Mouse (Mus musculus): ENCODE data around the gene Nktr. TPM values are rescaled to one million over a fixed set of nuclear protein-coding genes. Genes with fewer than 3 reads are reported as not detected.

Nktr gene
- polyA plus RNA-seq (2016; fragmentation: Nextera tagmentation; extraction: Ambion mirVana): 56.1 and 59.5 TPM in 2 replicates

GRCm38 (mm10) chr9:121718792-121719318 lies at the start of gene Nktr:
TSS of gene Nktr (plus strand) at chr9:121719169.
- WGBS: under 1% methylated on average over 61 of the region's 61 CpGs
- Histone ChIP-seq H3K27me3 (ENCODE audit: low read depth, poor library complexity, severe bottlenecking) (no peaks in the 10 kb centered on the region), H3K27ac (replicated peaks) (peak within 1 kb of the TSS; percentile 97), H3K4me3 (peak within 1 kb of the TSS; percentile 95), H3K36me3 (peaks cover 6% of the 10 kb centered on the region), H3K4me1 (peaks cover 27% of the 10 kb centered on the region), H3K9me3 (replicated peaks) (no peaks in the 10 kb centered on the region)
- peak; percentile 97 for DNase-seq (ENCODE audit: low spot score)

DNA sequence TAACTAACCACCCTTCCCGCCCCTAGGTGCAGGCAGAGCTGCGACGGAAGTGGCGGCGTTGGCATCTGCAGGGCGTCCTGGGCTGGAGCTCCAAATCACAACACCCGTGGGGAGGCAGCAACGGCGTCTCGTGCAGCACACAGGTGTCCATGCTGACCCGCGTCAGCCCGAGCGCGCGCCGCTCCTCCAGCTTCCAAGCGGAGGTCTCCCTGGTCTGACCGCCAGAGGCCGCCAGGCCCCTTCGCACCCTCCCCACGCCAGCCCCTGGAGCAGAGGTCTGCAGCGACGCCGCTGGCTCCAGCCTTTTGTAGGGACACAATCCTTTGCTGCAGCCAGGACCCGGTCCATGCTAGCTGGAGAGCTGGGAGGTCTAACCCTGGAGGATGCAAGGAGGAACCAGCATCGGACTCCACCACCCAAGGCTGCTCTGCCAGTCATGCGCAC lies 49.6 kb upstream of the Nktr start:
- H3K4me1 ChIP-seq: peaks cover 51% of the 10 kb centered on the region
- WGBS: under 1% methylated on average over 28 of the region's 28 CpGs
- no peaks in the 10 kb centered on the region for H3K9me3 ChIP-seq (replicated peaks)
- peak; percentile 86 for DNase-seq (ENCODE audit: low spot score)
- H3K27ac ChIP-seq (replicated peaks): peak overlapping the region; percentile 61
- no peaks in the 10 kb centered on the region for H3K36me3 ChIP-seq
- peaks cover 55% of the 10 kb centered on the region for H3K27me3 ChIP-seq (ENCODE audit: low read depth, poor library complexity, severe bottlenecking)
- peak overlapping the region; percentile 49 for H3K4me3 ChIP-seq

DNA sequence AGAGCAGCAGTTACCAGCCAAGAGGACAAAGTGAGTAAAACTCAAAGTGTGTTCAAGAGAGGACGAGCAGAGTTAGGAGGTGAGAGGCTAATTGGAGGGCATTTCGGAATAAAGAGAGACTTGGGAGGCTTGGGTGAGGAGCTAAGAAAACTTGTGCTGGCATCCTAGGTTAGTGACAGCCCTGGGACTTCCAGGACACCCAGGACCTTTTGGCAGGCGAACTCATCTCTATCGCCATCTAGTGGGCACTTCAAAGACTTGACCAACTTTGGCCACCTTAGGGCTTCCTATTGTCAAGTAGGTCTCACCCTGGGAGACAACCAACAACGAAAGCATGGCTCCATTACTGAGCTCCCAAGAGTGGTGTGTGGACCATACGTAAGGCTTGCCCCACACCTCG lies 47.7 kb upstream of the Nktr start:
- Histone ChIP-seq H3K27ac (replicated peaks) (no peak overlapping the region), H3K9me3 (replicated peaks) (no peaks in the 10 kb centered on the region), H3K36me3 (no peaks in the 10 kb centered on the region), H3K27me3 (ENCODE audit: low read depth, poor library complexity, severe bottlenecking) (peaks cover 49% of the 10 kb centered on the region), H3K4me3 (no peak overlapping the region), H3K4me1 (peaks cover 55% of the 10 kb centered on the region)
- 23% methylated on average over 7 of the region's 7 CpGs for WGBS
- peak; percentile 58 for DNase-seq (ENCODE audit: low spot score)

DNA sequence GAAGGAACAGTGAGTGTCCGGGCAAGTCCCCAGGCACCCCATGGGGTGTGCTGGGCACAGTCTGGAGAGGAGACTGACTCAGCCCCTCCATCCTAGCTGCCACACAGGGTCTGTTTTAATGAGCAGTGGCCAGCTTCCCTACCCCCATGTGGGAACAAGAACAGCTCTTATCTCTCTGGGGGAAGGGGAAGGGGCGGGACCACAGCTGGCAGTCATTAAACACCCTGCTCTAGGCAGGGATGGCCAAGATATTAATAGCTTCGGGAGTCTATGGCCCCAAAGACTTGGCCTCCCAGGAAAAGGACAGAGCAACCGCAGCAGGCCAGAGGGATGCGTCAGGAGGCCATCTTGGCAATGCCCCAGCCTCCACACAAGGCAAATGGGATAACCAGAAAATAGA lies 46.7 kb upstream of the Nktr start:
- Histone ChIP-seq H3K36me3 (no peaks in the 10 kb centered on the region), H3K4me1 (peaks cover 52% of the 10 kb centered on the region)
- WGBS: 83% methylated on average over 5 of the region's 5 CpGs

DNA sequence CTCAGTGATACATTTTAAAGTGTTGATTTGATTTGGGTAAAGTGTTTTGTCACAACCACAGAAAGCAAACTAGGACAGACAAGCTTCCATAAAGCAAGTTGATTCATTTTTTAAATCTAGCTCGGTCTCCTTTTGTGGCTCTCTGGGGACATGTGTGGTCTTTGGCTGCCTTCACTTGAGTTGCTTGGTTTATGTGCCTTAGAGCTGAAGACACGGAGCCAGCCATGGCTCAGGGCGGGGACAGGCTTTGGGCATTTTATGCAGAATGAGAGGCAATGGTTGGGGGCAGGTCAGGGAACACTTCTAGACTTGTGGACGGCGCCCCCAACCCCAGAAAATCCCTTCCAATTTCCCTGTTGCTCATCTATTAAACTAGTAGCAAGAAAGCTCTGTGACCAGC lies 45.3 kb upstream of the Nktr start:
- peaks cover 25% of the 10 kb centered on the region for H3K27me3 ChIP-seq (ENCODE audit: low read depth, poor library complexity, severe bottlenecking)

More for the DNA sequence above, 46.7 kb upstream of the Nktr start:
- peaks cover 39% of the 10 kb centered on the region for H3K27me3 ChIP-seq (ENCODE audit: low read depth, poor library complexity, severe bottlenecking)
- no peak for DNase-seq (ENCODE audit: low spot score)
- no peak overlapping the region for H3K27ac ChIP-seq (replicated peaks)
- H3K9me3 ChIP-seq (replicated peaks): no peaks in the 10 kb centered on the region
- no peak overlapping the region for H3K4me3 ChIP-seq

DNA sequence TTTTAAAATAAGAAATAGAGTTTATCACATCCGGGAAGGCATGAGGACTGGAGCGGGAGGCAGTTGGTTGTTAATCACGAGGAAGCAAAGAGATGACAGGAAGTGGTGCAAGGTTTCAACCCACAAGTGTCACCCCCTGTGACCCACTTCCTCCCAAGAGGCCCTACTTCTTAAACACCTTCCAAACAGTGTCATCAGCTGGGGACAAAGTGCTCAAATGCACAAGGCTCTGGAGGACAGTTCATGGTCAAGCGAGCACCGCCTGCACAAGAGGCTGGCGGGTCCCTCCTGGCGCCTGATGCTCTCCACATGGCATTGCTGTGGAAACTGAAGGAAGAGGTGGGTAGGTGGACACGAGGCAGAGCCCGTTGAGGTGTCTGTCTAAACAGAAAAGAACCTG lies 44.0 kb upstream of the Nktr start:
- Histone ChIP-seq H3K9me3 (replicated peaks) (no peaks in the 10 kb centered on the region), H3K4me1 (peaks cover 36% of the 10 kb centered on the region), H3K4me3 (no peak overlapping the region), H3K27ac (replicated peaks) (no peak overlapping the region), H3K27me3 (ENCODE audit: low read depth, poor library complexity, severe bottlenecking) (peaks cover 12% of the 10 kb centered on the region), H3K36me3 (no peaks in the 10 kb centered on the region)
- WGBS: 90% methylated on average over 9 of the region's 9 CpGs
- no peak for DNase-seq (ENCODE audit: low spot score)

More for the DNA sequence above, 45.3 kb upstream of the Nktr start:
- no peak overlapping the region for H3K4me3 ChIP-seq
- WGBS: 85% methylated on average over 5 of the region's 5 CpGs
- H3K27ac ChIP-seq (replicated peaks): 0 out of 2 replicates have a peak overlapping the region, but pooled peaks have one; percentile 13
- H3K4me1 ChIP-seq: peaks cover 46% of the 10 kb centered on the region
- no peak for DNase-seq (ENCODE audit: low spot score)
- H3K9me3 ChIP-seq (replicated peaks): no peaks in the 10 kb centered on the region
- H3K36me3 ChIP-seq: no peaks in the 10 kb centered on the region

- H3K9me3 ChIP-seq (replicated peaks): no peaks in the 10 kb centered on the region
- peaks cover 31% of the 10 kb centered on the region for H3K4me1 ChIP-seq
- no peaks in the 10 kb centered on the region for H3K36me3 ChIP-seq
- WGBS: 94% methylated on average over 2 of the region's 2 CpGs
- H3K27ac ChIP-seq (replicated peaks): no peak overlapping the region
- DNase-seq (ENCODE audit: low spot score): no peak
- H3K27me3 ChIP-seq (ENCODE audit: low read depth, poor library complexity, severe bottlenecking): peaks cover 7% of the 10 kb centered on the region
- no peak overlapping the region for H3K4me3 ChIP-seq
Observed at GRCm38 (mm10) chr9:121675556-121675955, 43.4 kb upstream of the Nktr start.

- no peaks in the 10 kb centered on the region for H3K9me3 ChIP-seq (replicated peaks)
- H3K4me1 ChIP-seq: peaks cover 18% of the 10 kb centered on the region
- no peak for DNase-seq (ENCODE audit: low spot score)
- H3K4me3 ChIP-seq: no peak overlapping the region
- WGBS: 85% methylated on average over 4 of the region's 4 CpGs
- peaks cover 8% of the 10 kb centered on the region for H3K36me3 ChIP-seq
- H3K27ac ChIP-seq (replicated peaks): no peak overlapping the region
- H3K27me3 ChIP-seq (ENCODE audit: low read depth, poor library complexity, severe bottlenecking): no peaks in the 10 kb centered on the region
Observed at GRCm38 (mm10) chr9:121677069-121677468, 41.9 kb upstream of the Nktr start.

GRCm38 (mm10) chr9:121677476-121677875 lies 41.5 kb upstream of the Nktr start:
- no peak overlapping the region for H3K4me3 ChIP-seq
- WGBS: 85% methylated on average over 8 of the region's 8 CpGs

DNA sequence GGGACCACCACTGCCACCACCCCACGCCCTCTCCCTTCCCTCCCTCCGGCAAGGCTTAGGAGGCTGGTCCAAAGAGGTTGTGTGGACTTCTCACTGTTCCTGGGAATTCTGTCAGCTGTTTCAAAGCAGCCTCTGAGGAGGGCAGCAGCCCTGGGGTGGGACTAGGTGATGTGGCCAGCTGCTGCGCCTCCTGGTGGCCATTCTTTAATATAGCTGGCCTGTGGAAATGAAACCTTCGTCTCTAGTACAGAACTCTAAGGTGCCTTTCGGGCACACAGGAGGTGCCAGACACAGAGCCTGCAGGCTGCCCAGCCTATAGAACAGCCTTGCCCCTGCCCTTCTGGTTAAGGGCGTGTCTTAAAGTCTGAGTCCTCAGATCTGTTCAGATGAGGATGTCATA lies 39.4 kb upstream of the Nktr start:
- 19% methylated on average over 6 of the region's 6 CpGs for WGBS
- peak; percentile 53 for DNase-seq (ENCODE audit: low spot score)
- Histone ChIP-seq H3K9me3 (replicated peaks) (no peaks in the 10 kb centered on the region), H3K36me3 (peaks cover 31% of the 10 kb centered on the region), H3K4me3 (no peak overlapping the region), H3K4me1 (peaks cover 14% of the 10 kb centered on the region), H3K27me3 (ENCODE audit: low read depth, poor library complexity, severe bottlenecking) (no peaks in the 10 kb centered on the region), H3K27ac (replicated peaks) (0 out of 2 replicates have a peak overlapping the region, but pooled peaks have one; percentile 34)

More at GRCm38 (mm10) chr9:121677476-121677875, 41.5 kb upstream of the Nktr start:
- Histone ChIP-seq H3K9me3 (replicated peaks) (no peaks in the 10 kb centered on the region), H3K27ac (replicated peaks) (peak overlapping the region; percentile 42; the same call in 1 of the 2 replicates), H3K36me3 (peaks cover 12% of the 10 kb centered on the region), H3K4me1 (peaks cover 14% of the 10 kb centered on the region), H3K27me3 (ENCODE audit: low read depth, poor library complexity, severe bottlenecking) (no peaks in the 10 kb centered on the region)
- no peak for DNase-seq (ENCODE audit: low spot score)

DNA sequence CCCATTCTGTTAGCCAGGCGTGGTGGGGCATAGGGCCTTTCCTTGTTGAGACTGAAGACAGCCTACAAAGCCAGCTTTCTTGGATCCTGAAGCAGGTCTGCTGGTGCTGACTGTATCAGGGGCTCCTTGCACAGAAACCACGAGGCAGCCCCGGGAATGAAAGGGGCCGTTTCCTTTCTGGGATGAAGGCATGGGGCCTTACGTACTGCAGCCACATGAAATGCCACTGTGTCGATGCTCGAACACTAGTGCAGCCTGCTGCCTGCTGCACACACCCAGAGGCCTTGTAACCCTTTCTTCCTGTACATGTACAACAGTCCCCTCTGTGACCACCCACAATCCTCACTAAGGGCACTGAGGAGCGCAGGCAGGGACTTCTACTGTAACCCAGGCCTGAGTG lies 37.8 kb upstream of the Nktr start:
- no peaks in the 10 kb centered on the region for H3K9me3 ChIP-seq (replicated peaks)
- no peaks in the 10 kb centered on the region for H3K27me3 ChIP-seq (ENCODE audit: low read depth, poor library complexity, severe bottlenecking)
- peaks cover 11% of the 10 kb centered on the region for H3K4me1 ChIP-seq
- no peak overlapping the region for H3K4me3 ChIP-seq
- peaks cover 45% of the 10 kb centered on the region for H3K36me3 ChIP-seq
- no peak overlapping the region for H3K27ac ChIP-seq (replicated peaks)
- DNase-seq (ENCODE audit: low spot score): no peak
- WGBS: 86% methylated on average over 8 of the region's 8 CpGs

DNA sequence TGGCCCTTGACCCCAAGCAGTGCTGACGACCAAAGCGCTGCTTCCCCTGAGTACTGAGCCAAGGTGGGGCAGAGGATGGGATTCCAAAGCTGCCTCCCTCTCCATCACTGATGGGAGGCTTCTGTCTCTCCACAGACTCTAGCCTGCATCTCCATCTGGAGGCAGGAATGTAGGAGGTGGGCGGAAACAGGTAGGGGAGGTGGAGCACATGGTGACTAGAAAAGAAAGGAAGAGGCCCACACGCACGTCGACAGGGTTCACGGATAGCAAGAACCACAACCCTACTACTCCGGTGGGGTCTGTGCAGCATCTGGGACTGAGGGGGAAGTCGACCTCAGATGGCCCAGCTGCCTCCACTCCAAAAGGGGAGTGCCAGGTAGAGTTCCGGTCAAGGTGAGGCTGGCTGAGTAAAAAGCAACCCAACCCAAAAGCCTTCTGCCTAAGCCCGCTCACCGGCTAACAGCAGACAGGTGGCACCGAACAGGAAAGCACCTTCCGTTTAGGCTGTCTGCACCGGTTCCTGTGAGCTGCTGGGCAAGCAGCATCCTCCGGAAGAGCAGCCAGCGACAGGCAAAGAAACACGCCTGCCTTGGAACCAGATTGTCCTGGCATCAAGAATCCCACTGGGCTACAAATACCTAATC lies 36.8 kb upstream of the Nktr start:
- Histone ChIP-seq H3K27ac (replicated peaks) (no peak overlapping the region), H3K27me3 (ENCODE audit: low read depth, poor library complexity, severe bottlenecking) (no peaks in the 10 kb centered on the region), H3K9me3 (replicated peaks) (no peaks in the 10 kb centered on the region), H3K4me3 (no peak overlapping the region), H3K4me1 (0 out of 2 replicates have a peak, but pooled peaks cover 6% of the 10 kb centered on the region), H3K36me3 (peaks cover 52% of the 10 kb centered on the region)
- no peak for DNase-seq (ENCODE audit: low spot score)
- WGBS: 74% methylated on average over 18 of the region's 18 CpGs

- no peak overlapping the region for H3K27ac ChIP-seq (replicated peaks)
- H3K9me3 ChIP-seq (replicated peaks): no peaks in the 10 kb centered on the region
- H3K36me3 ChIP-seq: peaks cover 78% of the 10 kb centered on the region
- H3K4me3 ChIP-seq: no peak overlapping the region
- no peaks in the 10 kb centered on the region for H3K27me3 ChIP-seq (ENCODE audit: low read depth, poor library complexity, severe bottlenecking)
- peaks cover under 1% of the 10 kb centered on the region for H3K4me1 ChIP-seq
- 84% methylated on average over 7 of the region's 7 CpGs for WGBS
- no peak for DNase-seq (ENCODE audit: low spot score)
Observed at GRCm38 (mm10) chr9:121684702-121685101, 34.3 kb upstream of the Nktr start.
